Mouse (Mus musculus) testis, postnatal 10 days (tissue): ENCODE data around the gene Rab3a.

Experiments used
- DNase-seq: peaks from one replicate; pipeline ENCODE4 v3.0.0; 2021; ENCODE audit warnings: low spot score

The Rab3a gene

DNA sequence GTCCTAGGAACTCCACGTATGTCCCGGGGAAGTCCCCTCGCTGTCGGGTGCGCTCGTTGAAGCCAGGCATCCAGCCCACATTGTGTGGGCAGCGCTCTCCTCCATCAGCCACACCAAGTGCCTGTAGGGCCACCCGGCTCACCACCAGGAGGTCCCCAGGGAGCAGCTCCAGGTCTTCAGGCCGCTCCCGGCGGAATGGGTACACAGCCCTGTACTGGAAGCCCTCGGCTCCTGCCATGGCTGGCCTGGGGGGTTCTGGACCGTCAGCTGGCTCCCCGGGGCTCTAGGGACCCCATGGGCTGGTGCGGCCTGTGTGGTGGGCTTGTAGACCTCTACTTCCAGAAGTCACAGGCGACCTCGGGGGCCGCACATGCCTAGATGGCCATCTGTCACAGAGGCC lies 20.3 kb downstream of the Rab3a start:
- DNase-seq, result no peak

DNA sequence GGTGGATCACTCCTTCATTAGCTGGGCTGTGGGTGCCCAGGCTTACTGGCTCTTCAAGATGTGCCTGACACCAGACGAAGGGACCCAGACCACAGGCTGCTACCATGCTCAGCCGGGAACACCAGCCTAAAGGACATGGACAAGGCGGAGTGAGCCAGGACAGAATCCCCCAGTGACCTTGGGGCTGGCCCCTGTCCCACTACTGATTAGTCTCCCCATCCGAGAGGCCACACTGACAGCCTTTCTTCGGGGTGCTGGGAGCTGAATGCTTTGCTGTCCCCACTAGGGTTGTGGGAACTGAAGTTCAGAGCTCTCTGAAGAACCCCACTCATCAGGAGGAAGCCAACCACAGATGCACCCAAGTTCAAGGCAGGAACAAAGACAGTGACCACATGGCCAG lies 20.7 kb downstream of the Rab3a start:
- DNase-seq, result no peak

GRCm38 (mm10) chr8:70775851-70776495 lies 21.5 kb downstream of the Rab3a start:
- DNase-seq, result no peak

DNA sequence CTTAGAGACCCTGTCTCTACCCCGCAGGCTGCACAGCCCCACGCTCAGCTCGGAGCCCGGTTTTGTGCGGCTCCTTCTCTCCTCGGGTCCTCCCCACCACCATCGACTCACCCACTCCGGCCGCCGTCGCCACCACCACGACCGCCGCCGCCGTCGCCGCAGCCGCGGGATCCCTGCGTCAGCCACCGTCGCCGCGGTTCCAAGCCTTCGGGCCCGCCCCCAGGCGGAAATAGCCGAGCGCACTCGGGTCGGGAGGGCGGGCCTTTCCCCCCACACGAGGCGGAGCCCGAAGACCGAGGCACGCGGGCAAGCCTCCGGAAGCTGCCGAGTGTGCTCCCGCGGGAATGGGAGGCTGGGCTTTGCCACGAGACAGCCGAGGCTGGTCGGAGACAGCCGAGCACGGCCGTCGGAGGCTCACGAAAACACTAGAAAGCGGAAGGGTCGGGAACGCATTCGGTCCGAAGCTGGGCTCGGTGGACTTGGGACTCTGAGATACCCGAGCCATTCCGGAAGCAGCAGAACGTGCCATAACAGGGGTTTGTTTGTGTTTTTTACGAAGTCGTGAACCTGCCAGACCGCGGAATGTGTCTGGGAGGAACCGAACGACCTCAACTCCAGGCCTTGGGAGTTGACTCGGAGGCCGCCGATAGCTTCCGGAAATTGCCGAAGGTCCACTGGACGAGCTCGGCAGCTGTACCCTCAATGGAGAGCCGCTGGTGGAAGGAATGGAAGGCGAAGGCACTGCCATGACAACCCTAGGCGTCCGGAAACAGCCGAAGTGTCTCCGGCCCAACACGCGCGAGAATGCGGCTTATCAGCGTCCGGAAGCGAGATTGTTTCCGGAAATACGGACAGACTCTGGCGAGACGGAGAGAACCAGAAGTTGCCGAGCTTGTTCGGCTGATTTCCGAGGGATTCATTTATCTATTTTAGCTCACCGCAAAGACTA lies 22.3 kb downstream of the Rab3a start, which contains the start of gene Pik3r2:
TSS of gene Pik3r2 (minus strand) at position 218 of the 949 bp plus-strand sequence.
- DNase-seq, result peak; percentile 99

DNA sequence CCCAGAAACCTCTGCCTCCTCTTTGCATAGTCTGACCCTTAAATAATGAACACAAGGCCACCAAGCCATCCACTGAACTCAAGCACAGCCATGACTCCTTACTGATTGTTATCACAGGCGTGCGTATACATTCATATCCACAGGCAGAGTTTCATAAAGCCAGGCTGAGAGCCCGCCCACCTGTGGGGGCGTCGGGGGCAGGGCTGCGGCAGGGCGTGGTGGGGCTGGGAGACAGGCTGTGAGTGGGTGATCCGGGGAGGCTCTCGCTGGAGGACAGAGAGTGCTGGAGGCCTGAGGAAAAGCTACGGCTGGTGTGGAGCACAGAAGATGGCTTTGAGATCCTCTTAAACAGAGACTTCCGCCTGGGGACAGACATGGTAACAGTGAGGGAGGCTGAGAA lies 25.6 kb downstream of the Rab3a start:
- no peak for DNase-seq

GRCm38 (mm10) chr8:70786291-70787050 lies 32.0 kb downstream of the Rab3a start:
- no peak for DNase-seq

- DNase-seq, result no peak
Observed at GRCm38 (mm10) chr8:70787051-70787445, 32.6 kb downstream of the Rab3a start.

GRCm38 (mm10) chr8:70787941-70788667 lies 33.6 kb downstream of the Rab3a start:
- peak; percentile 80 for DNase-seq

DNA sequence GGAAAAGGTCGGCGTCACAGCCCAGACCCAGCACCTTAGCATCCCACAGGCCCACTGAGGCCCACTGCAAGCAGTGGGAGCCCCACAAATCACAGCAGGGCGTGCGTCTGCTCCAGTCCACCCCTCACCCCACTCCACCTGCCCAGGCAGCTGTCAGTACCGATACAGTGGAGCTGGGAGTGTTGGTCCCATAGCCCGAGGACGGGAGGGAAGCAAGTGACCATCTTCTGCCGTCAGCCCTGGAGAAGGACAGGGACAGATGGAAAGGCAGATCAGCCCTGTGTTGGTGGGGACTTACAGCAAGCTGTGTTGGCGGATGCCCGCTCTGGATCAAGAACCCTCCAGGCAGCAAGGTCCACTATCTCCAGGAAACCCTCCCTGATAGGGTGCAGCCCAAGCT lies 34.6 kb downstream of the Rab3a start:
- no peak for DNase-seq

DNA sequence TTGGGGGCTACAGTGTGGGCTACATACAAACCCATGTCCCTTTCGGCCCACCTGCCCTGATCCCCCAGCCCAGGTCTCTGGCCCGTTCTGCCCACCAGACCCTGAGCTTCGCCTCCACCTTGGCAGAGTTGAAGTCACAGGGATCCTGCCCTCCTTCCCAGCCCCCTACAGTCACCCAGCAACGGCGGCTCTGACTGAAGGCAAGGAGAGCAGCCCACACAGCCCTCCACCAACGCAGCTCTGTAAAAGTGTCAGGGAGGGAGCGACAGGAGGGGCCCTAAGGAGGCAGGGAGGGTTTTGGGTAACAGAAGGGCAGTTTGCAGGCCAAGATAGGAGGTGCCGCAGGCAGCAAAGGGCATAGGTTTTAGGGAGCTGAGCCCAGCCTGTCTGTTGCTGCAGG lies 36.4 kb downstream of the Rab3a start:
- no peak for DNase-seq

DNA sequence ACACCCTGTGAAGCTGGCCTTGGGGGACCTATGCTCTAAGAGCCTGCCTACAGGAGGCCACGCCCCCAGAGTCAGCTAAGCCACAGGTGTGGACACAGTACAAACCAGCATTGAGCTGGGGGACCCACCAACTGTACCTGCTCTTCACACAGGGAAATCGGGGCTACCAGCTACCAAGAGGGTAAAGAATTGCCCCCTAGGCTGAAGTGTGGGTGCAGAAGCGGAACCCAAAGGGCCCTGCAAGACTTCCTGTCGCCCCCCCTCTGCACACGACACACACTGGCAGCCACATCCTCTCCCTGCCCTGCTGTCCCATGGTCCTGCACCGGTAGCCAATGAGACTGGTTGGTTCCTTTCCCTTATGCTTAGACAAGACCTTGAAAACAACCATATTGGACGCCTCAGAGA lies 36.8 kb downstream of the Rab3a start:
- DNase-seq, result no peak

DNA sequence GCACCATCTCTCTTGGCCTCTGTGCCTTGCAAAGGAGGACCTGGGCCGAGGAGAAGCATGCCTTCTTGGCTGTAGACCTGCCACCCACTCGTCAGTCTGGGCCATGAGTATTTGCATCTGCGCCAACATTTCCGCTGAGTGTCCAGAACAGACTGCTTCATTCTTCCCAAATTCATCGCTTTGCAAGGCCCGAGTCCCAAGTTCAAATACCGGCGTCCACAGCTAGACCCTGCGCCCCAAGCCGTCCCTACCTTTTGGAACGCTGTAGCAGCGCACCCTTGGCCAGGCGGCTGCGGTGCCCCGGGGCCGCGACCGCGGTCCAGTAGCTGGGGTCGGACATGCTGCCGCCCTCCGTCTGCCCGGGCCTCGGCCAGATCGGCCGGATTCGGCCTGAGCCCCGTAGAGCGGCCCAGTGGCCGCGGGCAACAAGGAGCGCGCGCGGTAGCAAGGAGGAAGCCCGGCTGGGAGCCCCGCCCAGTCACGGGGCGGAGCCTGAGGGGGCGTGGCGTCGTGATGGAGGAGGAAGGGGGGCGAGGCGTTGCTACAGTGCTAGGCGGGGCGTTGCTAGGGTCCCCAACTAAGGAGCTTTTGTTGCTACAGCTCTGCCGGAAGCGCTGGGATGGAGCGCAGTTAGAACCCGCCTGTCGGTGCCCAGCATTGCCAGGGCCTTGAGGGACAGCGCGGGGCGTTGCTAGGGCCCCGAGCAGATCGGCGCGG lies 37.7 kb downstream of the Rab3a start:
- DNase-seq, result peak; percentile 99

DNA sequence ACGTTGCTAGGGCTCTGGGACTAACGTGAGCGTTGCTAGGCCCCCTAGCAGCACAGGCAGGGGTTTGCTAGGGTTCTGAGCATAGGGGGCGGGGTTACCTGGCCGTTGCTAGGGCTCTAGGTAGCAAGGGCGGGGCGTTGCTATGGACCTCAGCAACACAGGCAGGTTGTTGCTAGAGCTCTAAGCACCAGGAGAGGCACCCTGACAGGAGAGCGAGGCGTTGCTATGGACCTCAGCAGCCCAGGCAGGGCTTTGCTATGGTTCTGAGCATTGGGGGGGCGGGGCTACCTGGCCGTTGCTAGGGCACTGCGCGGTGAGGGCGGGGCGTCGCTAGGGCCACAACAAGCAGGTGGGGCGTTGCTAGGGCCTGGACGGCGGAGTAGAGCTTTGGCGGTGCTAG lies 38.2 kb downstream of the Rab3a start:
- peak; percentile 85 for DNase-seq

DNA sequence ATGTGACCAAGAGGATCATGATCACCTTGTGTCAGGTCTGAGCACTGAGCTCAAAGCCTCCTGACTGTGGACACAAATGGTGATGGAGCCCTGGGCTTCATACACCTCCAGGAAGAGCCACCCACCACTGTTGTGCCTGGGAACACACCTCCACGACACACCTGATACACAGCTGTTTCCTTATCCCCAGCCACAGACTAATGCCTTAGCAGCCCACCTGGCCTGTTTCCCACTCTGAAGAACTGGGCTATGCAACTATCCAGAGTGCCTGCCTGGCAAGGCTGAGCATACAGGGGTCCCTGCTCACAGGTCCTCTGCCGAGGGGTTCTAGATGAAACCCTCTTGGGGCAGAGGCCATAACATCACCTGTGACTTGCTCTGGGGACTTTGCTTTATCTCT lies 39.7 kb downstream of the Rab3a start:
- no peak for DNase-seq

DNA sequence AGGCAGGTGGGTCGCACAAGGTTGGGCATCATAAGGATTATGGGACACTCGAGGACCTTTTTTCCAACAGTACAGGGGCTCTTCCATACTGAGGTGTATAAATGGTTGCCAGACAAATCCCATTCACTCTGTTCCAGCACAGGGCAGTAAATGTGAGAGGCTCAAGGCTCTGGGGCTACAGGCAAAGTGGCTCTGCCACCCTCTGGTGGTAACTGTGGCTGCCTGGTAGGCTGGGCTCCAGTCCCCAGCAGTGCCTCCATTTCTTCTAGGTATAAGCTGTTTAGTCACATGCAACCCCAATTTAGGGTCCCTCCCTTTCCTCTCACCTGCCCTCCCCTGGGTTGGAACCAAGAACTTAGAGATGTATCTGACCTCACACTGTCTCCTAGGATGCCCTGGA lies 40.9 kb downstream of the Rab3a start:
- DNase-seq, result no peak

DNA sequence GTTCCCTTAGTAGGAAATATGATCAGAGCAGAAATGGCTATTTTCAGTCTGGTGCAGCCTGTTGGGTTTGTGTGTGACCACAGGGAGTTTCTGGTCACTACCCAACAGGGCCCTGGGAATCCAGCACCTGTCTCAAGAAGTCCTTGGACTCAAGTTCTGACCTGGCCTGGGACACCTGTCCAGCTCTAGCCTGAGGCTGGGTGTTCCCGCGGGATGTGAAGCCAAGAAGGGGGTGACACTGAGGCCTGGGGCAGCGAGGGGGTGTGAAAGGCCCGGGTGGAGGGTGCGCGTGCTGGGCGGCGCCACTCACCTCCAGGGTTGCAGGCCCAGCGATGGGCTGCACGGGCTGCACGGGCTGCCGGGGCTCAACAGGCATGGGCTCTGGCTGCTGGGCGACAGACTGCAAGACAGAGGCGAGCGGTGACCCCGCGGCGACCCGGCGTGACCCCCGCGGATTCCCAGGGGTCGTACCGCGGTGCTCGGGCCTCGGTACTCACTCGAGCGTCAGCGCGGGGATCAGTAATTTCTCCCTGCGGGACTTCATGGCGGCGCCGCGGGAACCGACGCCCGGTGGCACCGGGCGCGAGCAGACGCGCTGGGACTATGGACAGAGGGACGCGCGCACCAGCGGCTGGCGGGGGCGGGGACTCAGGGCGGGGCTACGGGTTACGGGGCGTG lies 42.1 kb downstream of the Rab3a start:
- no peak for DNase-seq

GRCm38 (mm10) chr8:70797081-70798070 lies 42.9 kb downstream of the Rab3a start:
- peak; percentile 94 for DNase-seq

DNA sequence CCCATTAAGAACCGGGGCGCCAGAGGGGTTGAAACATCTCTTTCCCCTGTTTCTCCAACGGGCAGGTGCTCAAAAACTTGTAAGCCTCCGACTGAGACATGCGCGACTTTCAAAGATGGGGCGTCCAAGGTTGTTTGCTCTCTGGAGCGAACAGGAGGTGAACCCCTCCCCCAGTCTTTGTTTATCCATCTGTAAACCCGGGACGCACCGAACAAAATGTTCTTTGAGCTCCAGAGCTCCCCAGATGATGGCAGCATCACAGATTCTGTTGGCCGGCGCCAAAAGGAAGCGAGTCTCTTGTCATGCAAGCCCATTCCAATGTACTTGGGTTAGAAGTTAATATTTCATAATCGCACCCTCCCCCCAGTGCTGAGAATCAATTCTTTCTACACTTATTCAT lies 43.8 kb downstream of the Rab3a start:
- DNase-seq, result no peak

- DNase-seq, result no peak
Observed at GRCm38 (mm10) chr8:70800648-70801047, 46.2 kb downstream of the Rab3a start.
